Mouse (Mus musculus): ENCODE data around the gene Bach2. TPM values are rescaled to one million over a fixed set of nuclear protein-coding genes. Genes with fewer than 3 reads are reported as not detected.

Gene Bach2
- polyA plus RNA-seq, 1 experiment from 2014 or later = 19.1 TPM

DNA sequence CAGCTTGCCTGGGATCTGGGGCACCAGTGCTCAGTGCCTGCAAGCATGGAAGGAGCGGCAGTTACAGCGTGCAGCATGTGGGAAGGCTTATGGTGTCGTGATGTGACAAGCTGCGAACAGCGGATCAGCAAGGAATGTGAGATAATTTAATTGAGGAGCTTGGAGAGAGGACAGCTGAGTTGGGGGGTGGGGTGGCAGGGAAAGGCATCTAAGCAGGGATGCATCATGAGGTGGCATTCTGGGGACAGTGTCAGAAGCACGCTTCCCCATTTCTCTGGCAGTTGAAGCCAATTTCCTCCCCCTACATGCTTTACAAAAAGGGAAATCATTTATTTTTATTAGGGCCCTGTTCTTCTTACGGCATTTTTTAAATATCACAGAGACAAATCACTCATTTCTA, 134.5 kb downstream of the Bach2 start:
- Histone ChIP-seq H3K4me1 (ENCODE audit: control insufficient read depth, insufficient read depth, low read depth, low read length) (peaks cover 45% of the 10 kb centered on the region), H3K9ac (ENCODE audit: low read depth, low read length) (peak overlapping the region; percentile 42), H3K27me3 (replicated peaks; ENCODE audit: control insufficient read depth, insufficient read depth, low read length) (no peaks in the 10 kb centered on the region), H3K9me3 (ENCODE audit: control insufficient read depth, low read length) (no peaks in the 10 kb centered on the region), H3K27ac (ENCODE audit: low read depth, low read length) (peak overlapping the region; percentile 57; the same call in 1 of the 2 replicates), H3K4me2 (ENCODE audit: low read length) (peak overlapping the region; percentile 27), H3K36me3 (ENCODE audit: control insufficient read depth, insufficient read depth, low read length) (no peaks in the 10 kb centered on the region), H3K4me3 (ENCODE audit: low read length) (no peak overlapping the region)
- 29% methylated on average over 7 of the region's 7 CpGs for WGBS
- ATAC-seq = peak; percentile 41

DNA sequence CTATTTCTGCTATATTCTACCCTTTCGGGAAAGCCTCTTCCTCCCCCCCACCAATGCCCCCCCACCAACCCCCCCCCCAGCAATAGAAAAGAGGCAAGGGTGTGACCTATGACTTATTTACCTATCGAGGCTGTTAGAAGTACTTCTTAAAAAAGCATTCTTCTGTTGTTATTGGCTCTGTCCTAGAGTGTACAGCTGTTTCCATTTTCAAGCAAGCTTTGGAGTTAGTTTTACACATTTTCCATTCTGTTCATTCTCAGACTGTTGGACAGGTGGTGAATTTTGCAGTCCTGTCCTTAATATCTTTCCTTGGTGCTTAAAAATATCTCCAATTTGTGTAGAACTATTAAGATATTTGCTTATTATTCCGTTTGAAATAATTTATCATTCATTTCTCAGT, 134.9 kb downstream of the Bach2 start:
- ATAC-seq = no peak
- H3K9me3 ChIP-seq (ENCODE audit: control insufficient read depth, low read length) = no peaks in the 10 kb centered on the region
- no peak overlapping the region for H3K4me2 ChIP-seq (ENCODE audit: low read length)
- H3K27ac ChIP-seq (ENCODE audit: low read depth, low read length) = no peak overlapping the region
- H3K36me3 ChIP-seq (ENCODE audit: control insufficient read depth, insufficient read depth, low read length) = no peaks in the 10 kb centered on the region
- H3K4me1 ChIP-seq (ENCODE audit: control insufficient read depth, insufficient read depth, low read depth, low read length) = peaks cover 41% of the 10 kb centered on the region
- H3K9ac ChIP-seq (ENCODE audit: low read depth, low read length) = no peak overlapping the region
- no peak overlapping the region for H3K4me3 ChIP-seq (ENCODE audit: low read length)
- H3K27me3 ChIP-seq (replicated peaks; ENCODE audit: control insufficient read depth, insufficient read depth, low read length) = no peaks in the 10 kb centered on the region
- 73% methylated on average over 3 of the region's 3 CpGs for whole genome bisulfite sequencing

DNA sequence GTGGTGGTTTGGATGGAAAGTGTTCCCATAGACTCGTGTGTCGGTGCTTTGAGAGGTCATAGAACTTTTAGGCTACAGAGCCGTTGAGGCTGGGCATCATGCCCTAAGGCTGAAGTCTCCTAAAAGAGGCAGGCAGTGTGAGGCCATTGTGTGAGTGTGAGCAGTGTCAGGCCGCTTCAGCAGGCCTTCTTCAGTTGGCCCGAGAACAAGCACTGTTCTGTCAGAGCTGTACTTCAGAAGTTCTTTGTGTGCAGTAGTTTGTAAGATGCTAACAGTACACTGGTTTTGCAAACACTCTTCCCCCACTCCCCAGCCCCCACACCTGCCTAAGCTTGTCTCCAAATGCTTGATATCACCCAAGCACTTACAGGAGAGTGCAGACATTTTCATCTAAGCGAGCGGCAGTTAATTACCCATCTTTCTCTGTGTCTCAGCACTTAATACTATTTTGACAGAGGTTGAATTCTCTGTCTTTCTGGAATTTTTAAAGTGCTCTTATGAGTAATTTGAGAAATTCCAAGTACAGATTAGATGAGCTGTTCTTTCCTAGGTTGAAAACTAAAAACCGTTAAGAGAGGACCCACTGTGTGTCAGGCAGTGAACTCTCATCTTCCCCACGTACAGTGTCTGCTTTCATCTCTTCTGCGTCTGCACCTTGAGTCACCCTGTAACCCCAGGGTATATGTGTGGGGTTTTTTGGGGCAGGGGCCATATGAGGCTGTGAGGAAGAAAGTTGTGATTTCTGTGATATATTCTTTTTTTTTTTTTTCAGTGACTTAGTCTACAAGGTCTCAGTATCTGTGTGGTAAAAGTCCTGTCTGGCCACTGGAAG, 136.4 kb downstream of the Bach2 start:
- no peak overlapping the region for H3K4me2 ChIP-seq (ENCODE audit: low read length)
- H3K9me3 ChIP-seq (ENCODE audit: control insufficient read depth, low read length) = no peaks in the 10 kb centered on the region
- ATAC-seq = peak; percentile 70
- no peak overlapping the region for H3K9ac ChIP-seq (ENCODE audit: low read depth, low read length)
- 66% methylated on average over 10 of the region's 10 CpGs for WGBS
- no peak overlapping the region for H3K4me3 ChIP-seq (ENCODE audit: low read length)
- H3K4me1 ChIP-seq (ENCODE audit: control insufficient read depth, insufficient read depth, low read depth, low read length) = peaks cover 35% of the 10 kb centered on the region
- H3K27me3 ChIP-seq (replicated peaks; ENCODE audit: control insufficient read depth, insufficient read depth, low read length) = no peaks in the 10 kb centered on the region
- H3K36me3 ChIP-seq (ENCODE audit: control insufficient read depth, insufficient read depth, low read length) = no peaks in the 10 kb centered on the region
- H3K27ac ChIP-seq (ENCODE audit: low read depth, low read length) = peak overlapping the region; percentile 51; the same call in 1 of the 2 replicates

DNA sequence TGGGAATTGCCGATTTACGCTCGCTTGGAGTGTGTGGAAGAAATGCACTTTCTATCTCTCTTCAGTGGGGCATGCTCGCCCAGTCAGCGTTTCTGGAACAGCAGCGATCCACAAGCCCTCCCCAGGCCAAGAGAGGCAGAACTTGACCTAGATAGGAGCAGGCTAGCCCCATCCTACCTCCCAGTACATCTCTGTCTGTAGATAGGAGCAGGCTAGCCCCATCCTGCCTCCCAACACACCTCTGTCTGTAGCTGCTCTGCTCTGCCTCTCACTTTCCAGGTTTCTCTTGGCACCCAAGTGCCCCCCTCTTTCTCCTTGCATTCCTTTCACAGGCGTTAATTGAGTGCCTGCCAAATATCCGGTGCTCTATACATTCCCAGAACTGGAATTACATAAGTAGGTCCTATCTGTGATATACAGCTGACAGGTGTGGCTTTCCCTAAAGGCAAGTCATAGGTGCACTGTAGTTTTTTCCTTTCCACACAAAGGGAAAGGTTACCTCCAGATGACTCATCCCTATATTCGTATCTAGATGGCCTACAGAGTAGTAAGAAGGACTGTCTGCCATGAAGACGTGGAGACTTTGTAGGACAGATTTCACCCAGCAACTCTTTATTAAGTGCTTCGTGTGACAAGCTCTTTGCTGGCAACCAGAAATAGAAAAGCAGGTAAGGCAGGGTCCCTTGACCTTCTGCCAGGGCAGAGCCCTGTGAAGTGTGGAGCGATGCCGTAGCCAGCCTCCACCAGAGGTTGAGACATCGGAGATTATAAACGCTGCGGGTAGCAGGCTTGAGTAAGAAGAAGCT, 137.3 kb downstream of the Bach2 start:
- Histone ChIP-seq H3K4me3 (ENCODE audit: low read length) (no peak overlapping the region), H3K4me2 (ENCODE audit: low read length) (no peak overlapping the region), H3K36me3 (ENCODE audit: control insufficient read depth, insufficient read depth, low read length) (no peaks in the 10 kb centered on the region), H3K9me3 (ENCODE audit: control insufficient read depth, low read length) (no peaks in the 10 kb centered on the region), H3K27me3 (replicated peaks; ENCODE audit: control insufficient read depth, insufficient read depth, low read length) (no peaks in the 10 kb centered on the region), H3K9ac (ENCODE audit: low read depth, low read length) (no peak overlapping the region), H3K4me1 (ENCODE audit: control insufficient read depth, insufficient read depth, low read depth, low read length) (peaks cover 34% of the 10 kb centered on the region), H3K27ac (ENCODE audit: low read depth, low read length) (no peak overlapping the region)
- no peak for ATAC-seq
- 85% methylated on average over 16 of the region's 16 CpGs for WGBS

DNA sequence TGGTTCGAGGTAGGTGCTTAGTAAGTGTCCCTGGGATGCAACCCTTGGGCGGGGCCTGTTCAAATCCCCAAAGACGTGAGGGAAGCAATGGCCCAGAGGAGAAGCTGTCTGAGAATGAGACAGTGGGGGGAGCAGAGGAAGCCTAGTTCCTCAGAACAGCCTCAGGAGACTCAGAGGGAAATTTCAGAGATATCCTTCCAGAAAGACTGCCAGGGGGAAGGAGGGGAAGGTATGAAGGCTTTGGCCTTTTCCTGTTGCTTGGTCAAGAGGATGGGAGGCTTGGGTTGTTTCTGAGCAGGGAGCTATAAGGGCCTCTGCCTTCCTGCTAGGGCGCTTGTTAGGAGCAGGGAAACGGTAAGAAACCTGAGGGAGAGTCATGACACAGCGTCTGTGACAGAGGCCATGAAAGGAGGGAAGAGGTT, 137.9 kb downstream of the Bach2 start:
- H3K36me3 ChIP-seq (ENCODE audit: control insufficient read depth, insufficient read depth, low read length) = no peaks in the 10 kb centered on the region
- H3K4me2 ChIP-seq (ENCODE audit: low read length) = no peak overlapping the region
- H3K4me1 ChIP-seq (ENCODE audit: control insufficient read depth, insufficient read depth, low read depth, low read length) = peaks cover 32% of the 10 kb centered on the region
- H3K9me3 ChIP-seq (ENCODE audit: control insufficient read depth, low read length) = no peaks in the 10 kb centered on the region
- no peak for ATAC-seq
- WGBS = 74% methylated on average over 6 of the region's 6 CpGs
- no peak overlapping the region for H3K27ac ChIP-seq (ENCODE audit: low read depth, low read length)
- H3K4me3 ChIP-seq (ENCODE audit: low read length) = no peak overlapping the region
- H3K9ac ChIP-seq (ENCODE audit: low read depth, low read length) = no peak overlapping the region
- H3K27me3 ChIP-seq (replicated peaks; ENCODE audit: control insufficient read depth, insufficient read depth, low read length) = no peaks in the 10 kb centered on the region

DNA sequence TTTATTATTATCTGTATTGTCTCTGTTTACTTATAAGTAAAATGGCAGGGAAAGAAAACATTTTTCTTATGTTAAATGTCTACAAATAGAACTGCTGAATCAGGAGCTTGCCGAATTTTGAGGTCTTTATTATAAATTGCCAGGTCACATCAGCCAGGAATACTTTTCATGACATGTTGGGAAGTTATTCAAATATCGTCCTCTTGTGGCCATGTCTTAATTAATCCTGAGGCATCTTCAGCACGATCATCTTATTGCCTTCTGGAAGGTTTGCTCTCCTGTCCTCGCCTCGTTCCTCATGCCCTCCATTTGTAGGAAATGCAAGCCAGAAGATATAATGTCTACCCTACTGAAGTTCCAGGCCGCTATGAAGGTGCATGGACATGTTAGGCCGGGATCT, 140.5 kb downstream of the Bach2 start:
- no peak overlapping the region for H3K27ac ChIP-seq (ENCODE audit: low read depth, low read length)
- H3K27me3 ChIP-seq (replicated peaks; ENCODE audit: control insufficient read depth, insufficient read depth, low read length) = no peaks in the 10 kb centered on the region
- peaks cover 19% of the 10 kb centered on the region for H3K4me1 ChIP-seq (ENCODE audit: control insufficient read depth, insufficient read depth, low read depth, low read length)
- no peak overlapping the region for H3K4me3 ChIP-seq (ENCODE audit: low read length)
- H3K36me3 ChIP-seq (ENCODE audit: control insufficient read depth, insufficient read depth, low read length) = no peaks in the 10 kb centered on the region
- WGBS = 75% methylated on average over 7 of the region's 7 CpGs
- no peaks in the 10 kb centered on the region for H3K9me3 ChIP-seq (ENCODE audit: control insufficient read depth, low read length)
- H3K4me2 ChIP-seq (ENCODE audit: low read length) = no peak overlapping the region
- H3K9ac ChIP-seq (ENCODE audit: low read depth, low read length) = no peak overlapping the region
- ATAC-seq = no peak

DNA sequence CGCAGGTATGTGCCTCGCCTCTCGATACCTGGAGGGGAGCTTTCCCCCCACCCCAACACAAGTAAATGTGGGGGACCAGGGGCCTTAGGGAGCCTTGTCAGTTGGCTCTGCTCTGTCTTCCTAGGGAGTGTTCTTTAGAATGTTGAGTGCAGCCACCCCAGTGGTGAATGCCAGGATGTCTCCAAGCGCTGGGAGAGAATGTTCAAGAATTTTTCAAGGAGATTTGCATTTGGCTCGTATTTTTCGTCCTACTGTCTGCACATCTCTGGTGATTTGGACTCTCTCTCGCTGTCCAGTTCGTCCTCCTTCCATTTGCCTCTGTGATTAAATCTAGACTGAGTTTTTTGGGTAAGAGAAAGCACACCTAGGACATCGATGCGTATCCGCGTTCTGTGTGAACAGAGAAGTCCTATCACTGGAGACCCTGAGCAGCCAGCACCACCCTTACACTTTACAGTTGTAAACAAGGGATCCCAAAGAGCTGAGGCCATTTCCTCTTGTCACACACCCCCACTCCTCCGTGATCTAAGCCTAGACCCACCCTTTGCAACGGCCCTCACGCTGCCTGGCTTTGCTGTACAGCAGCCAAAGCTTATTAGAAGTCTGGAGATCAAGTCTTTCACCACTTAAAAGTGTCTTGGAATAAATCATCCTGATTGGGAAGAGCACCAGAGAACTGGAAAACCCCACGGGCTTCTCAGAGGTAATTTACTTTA, 143.2 kb downstream of the Bach2 start:
- no peaks in the 10 kb centered on the region for H3K27me3 ChIP-seq (replicated peaks; ENCODE audit: control insufficient read depth, insufficient read depth, low read length)
- no peak overlapping the region for H3K4me3 ChIP-seq (ENCODE audit: low read length)
- ATAC-seq = peak; percentile 53
- H3K4me1 ChIP-seq (ENCODE audit: control insufficient read depth, insufficient read depth, low read depth, low read length) = peaks cover 10% of the 10 kb centered on the region
- no peaks in the 10 kb centered on the region for H3K36me3 ChIP-seq (ENCODE audit: control insufficient read depth, insufficient read depth, low read length)
- H3K9me3 ChIP-seq (ENCODE audit: control insufficient read depth, low read length) = no peaks in the 10 kb centered on the region
- no peak overlapping the region for H3K9ac ChIP-seq (ENCODE audit: low read depth, low read length)
- H3K27ac ChIP-seq (ENCODE audit: low read depth, low read length) = 0 out of 2 replicates have a peak overlapping the region, but pooled peaks have one; percentile 9
- 66% methylated on average over 16 of the region's 16 CpGs for WGBS
- H3K4me2 ChIP-seq (ENCODE audit: low read length) = no peak overlapping the region

DNA sequence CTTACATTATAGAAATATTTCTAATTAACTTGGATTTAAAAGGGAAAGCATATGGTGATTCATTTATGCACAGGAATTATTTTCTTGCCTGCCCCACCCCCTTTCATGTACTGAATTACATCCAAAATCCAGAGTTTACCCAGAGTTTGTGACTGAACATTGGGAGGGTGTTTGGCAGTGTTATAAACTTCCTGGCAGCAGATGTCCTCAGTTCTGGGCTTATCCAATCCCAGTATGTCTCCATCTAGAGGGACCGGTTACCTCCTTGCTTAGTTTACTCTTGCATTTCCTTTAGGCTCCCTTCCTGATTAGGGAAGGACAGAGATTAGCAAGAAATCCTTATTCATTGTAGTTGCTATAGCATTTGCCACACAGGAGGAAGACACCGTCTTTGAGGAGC, 146.5 kb downstream of the Bach2 start:
- Histone ChIP-seq H3K4me1 (ENCODE audit: control insufficient read depth, insufficient read depth, low read depth, low read length) (peaks cover 26% of the 10 kb centered on the region), H3K36me3 (ENCODE audit: control insufficient read depth, insufficient read depth, low read length) (no peaks in the 10 kb centered on the region), H3K27ac (ENCODE audit: low read depth, low read length) (no peak overlapping the region), H3K9me3 (ENCODE audit: control insufficient read depth, low read length) (no peaks in the 10 kb centered on the region), H3K4me3 (ENCODE audit: low read length) (no peak overlapping the region), H3K9ac (ENCODE audit: low read depth, low read length) (no peak overlapping the region), H3K27me3 (replicated peaks; ENCODE audit: control insufficient read depth, insufficient read depth, low read length) (no peaks in the 10 kb centered on the region), H3K4me2 (ENCODE audit: low read length) (no peak overlapping the region)
- WGBS = 89% methylated on average over 2 of the region's 2 CpGs
- no peak for ATAC-seq

DNA sequence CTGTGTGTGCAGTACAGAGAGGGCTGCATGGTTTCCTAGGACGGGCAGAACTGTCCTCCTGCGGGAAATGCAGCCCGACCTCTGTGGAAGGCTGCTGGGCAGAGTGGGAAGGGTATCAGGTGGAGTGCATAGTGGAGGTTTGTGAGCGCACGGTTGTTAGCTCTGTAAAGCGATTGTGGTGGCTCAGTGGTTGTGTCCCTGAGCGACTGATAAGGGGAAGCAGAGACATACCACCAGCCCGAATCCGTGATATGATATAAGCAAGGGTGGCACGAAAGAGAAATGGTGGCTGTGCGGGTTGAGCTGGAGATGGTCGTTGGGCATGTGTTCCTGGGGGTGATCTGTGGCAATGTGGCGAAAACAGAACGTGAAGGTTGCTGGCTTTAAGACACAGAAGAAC, 147.0 kb downstream of the Bach2 start:
- H3K27me3 ChIP-seq (replicated peaks; ENCODE audit: control insufficient read depth, insufficient read depth, low read length) = no peaks in the 10 kb centered on the region
- H3K4me1 ChIP-seq (ENCODE audit: control insufficient read depth, insufficient read depth, low read depth, low read length) = peaks cover 26% of the 10 kb centered on the region
- no peaks in the 10 kb centered on the region for H3K9me3 ChIP-seq (ENCODE audit: control insufficient read depth, low read length)
- H3K27ac ChIP-seq (ENCODE audit: low read depth, low read length) = no peak overlapping the region
- no peaks in the 10 kb centered on the region for H3K36me3 ChIP-seq (ENCODE audit: control insufficient read depth, insufficient read depth, low read length)
- no peak overlapping the region for H3K9ac ChIP-seq (ENCODE audit: low read depth, low read length)
- no peak overlapping the region for H3K4me2 ChIP-seq (ENCODE audit: low read length)
- 97% methylated on average over 14 of the region's 14 CpGs for WGBS
- no peak for ATAC-seq
- H3K4me3 ChIP-seq (ENCODE audit: low read length) = no peak overlapping the region
